Mouse (Mus musculus): ENCODE data around the gene Asic2. TPM values are rescaled to one million over a fixed set of nuclear protein-coding genes. Genes with fewer than 3 reads are reported as not detected.

The Asic2 gene
- polyA plus RNA-seq, 1 experiment, result not detected

DNA sequence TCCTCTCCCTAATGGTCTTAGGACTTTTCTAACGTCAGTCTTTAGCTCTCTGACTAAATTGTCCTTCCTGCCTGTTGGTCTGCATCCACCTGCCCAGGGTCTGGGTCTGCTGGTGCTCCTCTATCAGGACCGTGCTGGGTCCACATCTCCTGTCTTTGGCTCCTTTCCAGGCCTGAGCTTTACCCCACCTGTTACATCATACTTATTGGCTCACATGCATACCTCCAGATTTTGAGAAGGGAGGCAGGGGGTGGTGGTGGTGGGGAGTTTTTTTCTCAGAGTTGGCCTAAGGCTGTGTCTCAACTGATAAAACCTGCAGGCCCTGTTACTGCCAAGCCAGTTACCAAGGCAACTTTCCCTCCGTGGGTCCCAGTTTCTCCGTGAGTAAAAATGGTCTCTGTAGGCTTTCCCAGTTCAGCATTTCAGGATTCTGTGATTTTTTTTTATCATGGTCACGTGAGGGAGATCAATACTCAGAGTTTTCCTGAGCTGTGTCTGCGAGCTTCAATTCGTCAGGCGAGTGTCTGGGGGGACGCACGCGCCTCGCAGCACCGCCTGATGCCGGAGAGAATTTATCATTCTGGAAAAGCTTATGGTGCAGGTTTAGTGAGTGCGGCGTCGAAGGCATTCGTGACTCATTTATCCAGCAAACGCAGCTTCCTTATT lies 1044.8 kb downstream of the Asic2 start:
- TF ChIP-seq POLR2A (IDR thresholded peaks at IDR 0.05; ENCODE audit: low read depth, low read length) (no peak), CTCF (IDR thresholded peaks at IDR 0.05; ENCODE audit: borderline replicate concordance, insufficient read depth, low read length) (no peak)

DNA sequence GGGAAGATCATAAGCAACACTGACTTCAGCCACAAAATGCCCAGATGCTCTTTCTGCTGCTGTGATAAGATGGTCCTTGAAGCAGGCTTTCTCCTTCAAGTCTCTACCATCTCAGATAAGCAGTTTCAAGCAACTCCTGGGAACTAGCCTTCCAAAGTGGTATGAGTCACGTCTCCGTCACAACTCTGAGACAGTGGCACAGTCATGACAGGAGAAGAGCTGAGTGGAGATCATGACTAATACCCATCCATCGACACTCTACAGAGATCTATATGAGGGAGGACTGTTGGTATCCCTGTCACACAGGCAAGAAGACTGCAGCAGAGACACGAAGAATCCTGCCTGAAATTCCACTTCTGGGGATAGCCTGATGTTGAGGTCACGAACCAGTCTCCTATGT lies 1049.9 kb downstream of the Asic2 start:
- Histone ChIP-seq H3K4me3 (ENCODE audit: insufficient read depth, low read length) (no peak overlapping the region), H3K4me1 (ENCODE audit: control insufficient read depth, insufficient read depth, low read length) (no peaks in the 10 kb centered on the region), H3K27ac (ENCODE audit: insufficient read depth, low read length) (no peak overlapping the region)
- TF ChIP-seq CTCF (IDR thresholded peaks at IDR 0.05; ENCODE audit: borderline replicate concordance, insufficient read depth, low read length) (no peak), POLR2A (IDR thresholded peaks at IDR 0.05; ENCODE audit: low read depth, low read length) (no peak)

More for the DNA sequence above, 1044.8 kb downstream of the Asic2 start:
- no peaks in the 10 kb centered on the region for H3K4me1 ChIP-seq (ENCODE audit: control insufficient read depth, insufficient read depth, low read length)
- no peak overlapping the region for H3K27ac ChIP-seq (ENCODE audit: insufficient read depth, low read length)
- no peak overlapping the region for H3K4me3 ChIP-seq (ENCODE audit: insufficient read depth, low read length)

DNA sequence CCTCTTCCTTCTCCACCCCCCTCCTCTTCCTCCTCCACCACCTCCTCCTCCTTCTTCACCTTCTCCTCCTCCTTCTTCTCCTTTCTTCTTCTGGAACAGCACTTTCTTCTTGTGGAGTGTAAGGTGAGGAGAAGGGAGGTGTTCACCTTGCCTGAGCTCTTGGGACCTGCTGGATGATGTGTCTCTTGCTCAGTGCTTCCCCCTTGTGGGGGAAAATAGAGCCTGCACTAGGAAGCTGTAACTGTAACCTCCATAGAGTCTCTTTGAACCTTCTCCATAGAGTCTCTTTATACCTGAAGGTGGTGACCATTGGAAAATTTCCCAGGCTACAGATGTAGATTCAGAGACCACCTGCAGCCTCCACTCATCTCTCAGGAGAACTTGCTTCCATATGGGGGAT lies 1050.6 kb downstream of the Asic2 start:
- no peak overlapping the region for H3K4me3 ChIP-seq (ENCODE audit: insufficient read depth, low read length)
- no peak overlapping the region for H3K27ac ChIP-seq (ENCODE audit: insufficient read depth, low read length)
- TF ChIP-seq POLR2A (IDR thresholded peaks at IDR 0.05; ENCODE audit: low read depth, low read length), result no peak
- no peak for TF ChIP-seq CTCF (IDR thresholded peaks at IDR 0.05; ENCODE audit: borderline replicate concordance, insufficient read depth, low read length)
- no peaks in the 10 kb centered on the region for H3K4me1 ChIP-seq (ENCODE audit: control insufficient read depth, insufficient read depth, low read length)

DNA sequence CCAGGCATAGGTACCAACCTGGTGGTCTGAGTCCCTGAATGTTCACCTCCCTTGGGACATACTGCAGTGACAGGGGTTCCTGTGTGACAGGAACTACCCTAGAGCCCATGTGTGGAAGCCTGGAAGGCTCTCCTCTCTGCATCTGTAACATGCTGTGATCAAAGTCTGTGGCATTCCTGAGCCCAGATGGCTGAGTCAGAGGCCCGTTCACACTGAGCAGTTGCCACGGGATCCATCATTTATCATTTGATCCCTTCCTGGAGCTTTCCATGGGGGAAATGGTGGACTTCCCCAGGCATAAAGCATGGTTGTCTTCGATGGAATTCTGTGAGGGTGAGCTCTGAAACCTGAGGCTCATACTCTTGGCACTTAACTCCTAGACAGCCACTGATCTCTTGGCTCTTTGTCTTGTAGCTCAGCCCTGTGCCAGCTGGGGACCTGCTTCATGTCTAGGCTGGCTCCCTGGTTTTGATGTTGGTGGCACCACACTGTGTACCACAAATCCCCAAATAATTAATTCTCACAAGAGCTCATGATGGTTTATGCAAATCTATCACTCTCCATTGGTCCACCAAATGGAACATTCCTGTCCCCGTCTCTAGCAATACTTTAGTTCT lies 1054.7 kb downstream of the Asic2 start:
- Histone ChIP-seq H3K4me1 (ENCODE audit: control insufficient read depth, insufficient read depth, low read length) (no peaks in the 10 kb centered on the region), H3K4me3 (ENCODE audit: insufficient read depth, low read length) (no peak overlapping the region), H3K27ac (ENCODE audit: insufficient read depth, low read length) (no peak overlapping the region)
- no peak for TF ChIP-seq CTCF (IDR thresholded peaks at IDR 0.05; ENCODE audit: borderline replicate concordance, insufficient read depth, low read length)
- TF ChIP-seq POLR2A (IDR thresholded peaks at IDR 0.05; ENCODE audit: low read depth, low read length), result no peak

DNA sequence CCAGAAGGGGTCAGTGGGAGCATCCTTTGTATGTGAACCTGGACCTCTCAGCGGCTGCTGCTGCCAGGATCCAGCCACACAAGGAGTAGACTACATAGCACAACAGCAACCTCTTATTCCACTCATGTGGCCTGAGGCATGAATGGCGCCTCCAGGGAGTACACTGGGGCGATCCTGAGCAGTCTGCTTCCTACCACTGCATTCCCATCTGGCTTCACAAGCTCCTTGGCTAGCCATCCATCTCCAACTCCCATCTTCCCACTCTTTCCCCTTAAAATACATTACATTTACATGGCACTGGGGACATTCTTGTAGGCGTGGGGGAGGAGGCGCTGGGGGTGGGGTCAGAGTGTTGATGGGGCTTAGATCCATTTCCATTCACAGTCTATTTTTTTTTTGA lies 1055.5 kb downstream of the Asic2 start:
- no peaks in the 10 kb centered on the region for H3K4me1 ChIP-seq (ENCODE audit: control insufficient read depth, insufficient read depth, low read length)
- no peak overlapping the region for H3K27ac ChIP-seq (ENCODE audit: insufficient read depth, low read length)
- no peak for TF ChIP-seq CTCF (IDR thresholded peaks at IDR 0.05; ENCODE audit: borderline replicate concordance, insufficient read depth, low read length)
- no peak for TF ChIP-seq POLR2A (IDR thresholded peaks at IDR 0.05; ENCODE audit: low read depth, low read length)
- H3K4me3 ChIP-seq (ENCODE audit: insufficient read depth, low read length), result no peak overlapping the region

DNA sequence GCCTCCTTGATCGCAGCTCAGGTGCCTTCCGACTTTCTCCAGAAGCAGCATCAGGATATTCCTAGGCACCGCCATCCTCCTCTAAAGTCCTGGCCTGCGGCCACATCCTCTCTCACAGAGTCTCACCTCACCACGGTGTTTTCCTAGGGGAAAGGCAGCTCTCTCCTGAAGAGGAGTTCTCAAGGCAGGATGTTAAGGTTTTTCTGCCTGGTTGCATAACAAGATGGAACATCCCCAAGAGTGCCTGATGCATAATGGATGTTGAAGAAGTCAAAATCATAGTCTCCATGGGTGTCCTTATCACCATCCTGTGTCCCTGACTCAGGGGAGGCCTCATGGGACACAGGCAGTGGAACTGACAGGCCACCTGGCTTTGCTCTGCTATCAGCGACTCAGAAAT lies 1060.4 kb downstream of the Asic2 start:
- no peak overlapping the region for H3K4me3 ChIP-seq (ENCODE audit: insufficient read depth, low read length)
- no peak for TF ChIP-seq POLR2A (IDR thresholded peaks at IDR 0.05; ENCODE audit: low read depth, low read length)
- TF ChIP-seq CTCF (IDR thresholded peaks at IDR 0.05; ENCODE audit: borderline replicate concordance, insufficient read depth, low read length), result no peak
- 0 out of 2 replicates have a peak, but pooled peaks cover 2% of the 10 kb centered on the region for H3K4me1 ChIP-seq (ENCODE audit: control insufficient read depth, insufficient read depth, low read length)
- no peak overlapping the region for H3K27ac ChIP-seq (ENCODE audit: insufficient read depth, low read length)

DNA sequence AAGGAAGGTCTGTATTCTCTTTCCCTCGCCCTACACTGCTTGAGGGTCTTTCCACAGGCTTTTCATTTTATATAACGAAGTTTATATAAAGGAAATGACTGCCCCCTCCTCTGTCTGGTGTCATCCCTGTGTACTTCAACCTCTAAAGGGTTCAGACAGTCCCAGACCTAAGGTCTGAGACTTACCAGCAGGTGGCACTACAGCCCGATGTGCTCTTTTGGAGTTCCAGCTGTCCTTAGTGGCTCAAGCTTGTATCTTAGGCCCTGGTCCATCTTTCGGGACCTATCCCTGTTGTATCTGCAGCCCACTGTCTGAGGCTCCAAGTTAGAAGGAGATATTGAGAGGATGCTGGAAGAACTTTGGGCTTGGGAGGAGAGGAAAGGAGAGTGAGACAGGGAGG lies 1061.8 kb downstream of the Asic2 start:
- Histone ChIP-seq H3K4me1 (ENCODE audit: control insufficient read depth, insufficient read depth, low read length) (0 out of 2 replicates have a peak, but pooled peaks cover 3% of the 10 kb centered on the region), H3K4me3 (ENCODE audit: insufficient read depth, low read length) (no peak overlapping the region), H3K27ac (ENCODE audit: insufficient read depth, low read length) (no peak overlapping the region)
- peak; percentile 59; the same call in 1 of the 2 replicates for TF ChIP-seq CTCF (IDR thresholded peaks at IDR 0.05; ENCODE audit: borderline replicate concordance, insufficient read depth, low read length)
- TF ChIP-seq POLR2A (IDR thresholded peaks at IDR 0.05; ENCODE audit: low read depth, low read length), result no peak

DNA sequence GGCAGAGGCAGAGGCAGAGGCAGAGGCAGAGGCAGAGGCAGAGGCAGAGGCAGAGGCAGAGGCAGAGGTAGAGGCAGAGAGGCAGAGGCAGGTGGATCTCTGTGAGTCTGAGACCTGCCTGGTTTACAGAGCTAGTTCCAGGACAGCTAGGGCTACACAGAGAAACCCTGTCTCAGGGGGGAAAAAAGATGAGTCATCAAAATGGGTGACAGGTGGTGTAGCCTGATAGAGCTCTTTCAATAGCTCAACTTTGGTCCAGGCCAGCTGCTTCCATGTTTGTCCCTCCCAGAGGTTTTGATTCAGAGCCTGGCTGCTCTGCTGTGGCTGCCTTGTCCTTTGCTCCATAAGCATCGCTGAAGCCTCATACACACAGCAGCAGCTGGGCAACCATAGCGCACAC lies 1063.7 kb downstream of the Asic2 start:
- no peak overlapping the region for H3K4me3 ChIP-seq (ENCODE audit: insufficient read depth, low read length)
- no peak overlapping the region for H3K27ac ChIP-seq (ENCODE audit: insufficient read depth, low read length)
- 0 out of 2 replicates have a peak, but pooled peaks cover 3% of the 10 kb centered on the region for H3K4me1 ChIP-seq (ENCODE audit: control insufficient read depth, insufficient read depth, low read length)
- TF ChIP-seq POLR2A (IDR thresholded peaks at IDR 0.05; ENCODE audit: low read depth, low read length) (no peak), CTCF (IDR thresholded peaks at IDR 0.05; ENCODE audit: borderline replicate concordance, insufficient read depth, low read length) (no peak)

DNA sequence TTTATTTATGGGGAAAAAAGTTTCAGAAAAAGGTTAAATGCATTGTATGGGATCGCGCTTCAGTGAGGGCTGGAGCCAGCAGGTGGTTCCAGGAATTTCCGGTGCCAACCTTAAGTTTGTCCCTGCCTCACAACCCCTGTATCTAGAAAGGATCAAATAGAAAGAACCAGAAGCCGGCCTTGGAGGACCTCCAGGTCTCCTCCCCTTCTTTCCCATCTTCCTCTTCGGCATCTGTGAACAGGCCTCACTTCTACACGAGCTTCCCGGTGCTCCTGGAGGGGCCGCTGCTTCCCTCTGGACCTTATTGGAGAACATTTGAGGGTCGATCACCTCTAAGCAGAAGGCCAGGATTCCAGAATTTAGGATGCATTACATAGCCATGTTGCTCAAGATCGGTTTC lies 1064.8 kb downstream of the Asic2 start:
- no peak overlapping the region for H3K27ac ChIP-seq (ENCODE audit: insufficient read depth, low read length)
- TF ChIP-seq POLR2A (IDR thresholded peaks at IDR 0.05; ENCODE audit: low read depth, low read length), result no peak

DNA sequence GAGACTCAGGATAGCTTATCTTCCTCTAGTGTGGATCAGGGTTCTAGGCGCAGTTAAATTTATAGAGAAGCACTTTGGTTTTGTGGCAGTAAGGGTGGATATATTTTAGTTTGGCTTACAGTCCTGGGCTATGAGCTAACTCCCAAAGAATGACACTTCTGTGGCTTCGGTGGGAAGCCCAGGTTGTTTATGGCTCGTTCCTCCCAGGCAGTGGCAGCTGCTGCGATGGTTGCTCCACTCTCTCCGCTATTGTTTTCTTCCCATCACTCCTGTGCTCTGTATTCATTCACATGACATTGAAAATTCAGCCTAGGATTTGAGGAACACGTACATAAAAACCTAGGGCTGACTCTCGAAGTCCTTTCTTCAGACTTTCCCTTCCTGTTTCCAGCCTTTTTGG lies 1065.6 kb downstream of the Asic2 start:
- no peak overlapping the region for H3K4me3 ChIP-seq (ENCODE audit: insufficient read depth, low read length)
- H3K27ac ChIP-seq (ENCODE audit: insufficient read depth, low read length), result no peak overlapping the region
- H3K4me1 ChIP-seq (ENCODE audit: control insufficient read depth, insufficient read depth, low read length), result 0 out of 2 replicates have a peak, but pooled peaks cover 3% of the 10 kb centered on the region
- TF ChIP-seq CTCF (IDR thresholded peaks at IDR 0.05; ENCODE audit: borderline replicate concordance, insufficient read depth, low read length), result no peak
- no peak for TF ChIP-seq POLR2A (IDR thresholded peaks at IDR 0.05; ENCODE audit: low read depth, low read length)

More for the DNA sequence above, 1064.8 kb downstream of the Asic2 start:
- Histone ChIP-seq H3K4me1 (ENCODE audit: control insufficient read depth, insufficient read depth, low read length) (0 out of 2 replicates have a peak, but pooled peaks cover 3% of the 10 kb centered on the region), H3K4me3 (ENCODE audit: insufficient read depth, low read length) (no peak overlapping the region)

Data from embryonic fibroblast, embryonic 13.5 days (primary cell).